Mouse (Mus musculus): ENCODE results near the gene Trp53inp2.

The Trp53inp2 gene

GRCm38 (mm10) chr2:155380261-155381059 lies at the start of gene Trp53inp2:
Gene Trp53inp2, plus strand, starts transcription at chr2:155381059.
- in situ Hi-C loops (cut with MboI, MseI), result no loop called here

- in situ Hi-C loops (cut with MboI, MseI), result no loop called here
Measured at GRCm38 (mm10) chr2:155331351-155331750, 49.5 kb upstream of the Trp53inp2 start.

- in situ Hi-C loops (cut with MboI, MseI), result no loop called here
Measured at GRCm38 (mm10) chr2:155333421-155333820, 47.4 kb upstream of the Trp53inp2 start.

- in situ Hi-C loops (cut with MboI, MseI), result no loop called here
Measured at GRCm38 (mm10) chr2:155335231-155335630, 45.6 kb upstream of the Trp53inp2 start.

GRCm38 (mm10) chr2:155336254-155336653 lies 44.6 kb upstream of the Trp53inp2 start:
- in situ Hi-C loops (cut with MboI, MseI), result no loop called here

DNA sequence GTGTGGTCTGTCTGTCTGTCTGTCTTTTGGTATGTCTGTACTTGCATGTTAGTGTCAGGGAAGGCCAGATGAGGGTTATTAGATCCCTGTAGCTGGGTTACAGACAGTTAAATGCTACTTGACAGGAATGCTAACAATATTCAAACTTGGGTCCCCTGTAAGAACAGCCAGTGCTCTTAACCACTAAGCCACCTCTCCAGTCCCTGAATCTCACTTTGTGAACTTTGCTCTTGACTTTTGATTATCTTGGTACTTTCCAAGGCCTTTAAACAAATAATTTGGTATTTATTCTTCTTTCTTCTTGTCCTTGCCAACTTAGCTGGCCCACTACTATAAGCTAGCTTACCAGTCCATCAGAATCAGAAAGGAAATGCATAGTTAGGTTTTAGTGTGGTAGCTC lies 40.7 kb upstream of the Trp53inp2 start:
- in situ Hi-C loops (cut with MboI, MseI), result no loop called here

DNA sequence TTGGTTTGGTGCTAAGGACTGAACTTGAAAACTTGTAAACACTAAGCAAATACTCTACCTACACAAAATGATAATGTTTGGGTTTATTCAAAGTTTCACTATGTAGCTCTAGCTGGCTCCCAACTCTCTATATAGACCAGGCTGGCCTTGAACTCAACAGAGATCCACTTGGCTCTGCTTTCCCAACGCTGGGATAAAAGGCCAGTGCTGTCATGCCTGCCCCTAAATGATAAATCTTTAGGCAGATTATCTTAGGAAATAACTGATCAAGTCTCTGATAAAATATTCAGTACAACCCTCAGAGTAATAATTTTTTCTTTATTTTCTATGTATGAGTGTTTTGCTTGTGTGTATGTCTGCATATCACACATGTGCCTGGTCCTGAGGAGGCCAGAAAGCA lies 34.2 kb upstream of the Trp53inp2 start:
- in situ Hi-C loops (cut with MboI, MseI), result no loop called here

GRCm38 (mm10) chr2:155354402-155354801 lies 26.5 kb upstream of the Trp53inp2 start:
- in situ Hi-C loops (cut with MboI, MseI), result no loop called here

DNA sequence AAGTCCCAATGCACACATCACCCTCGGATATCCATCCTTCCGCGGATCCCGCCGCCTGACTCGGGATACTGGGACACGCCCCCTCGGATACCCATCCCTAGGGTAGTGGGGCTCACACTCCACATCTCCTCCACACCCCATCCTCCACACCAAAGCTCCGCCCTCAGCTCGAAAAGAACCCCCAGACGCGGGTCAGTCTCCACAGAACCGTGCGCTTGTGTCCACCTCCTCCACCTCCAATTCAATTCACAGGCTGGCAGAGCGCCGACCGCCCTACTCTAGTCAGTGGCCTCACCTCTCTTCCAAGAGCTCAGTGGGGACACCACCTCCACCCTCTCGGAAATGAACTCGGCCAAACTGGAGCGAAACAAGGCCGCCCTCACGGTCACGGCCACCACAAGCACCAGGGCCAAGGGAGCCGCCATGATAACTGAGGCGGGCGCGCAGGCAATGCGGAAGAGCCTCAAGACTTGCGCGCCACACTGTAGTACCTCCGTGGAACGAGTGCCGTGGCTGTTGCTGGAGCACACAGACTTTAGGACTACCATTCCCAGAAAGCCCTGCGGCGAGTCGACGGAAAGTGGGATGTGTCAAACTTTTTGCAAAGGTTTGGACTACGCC lies 23.8 kb upstream of the Trp53inp2 start, which contains the start of gene Pigu:
TSS of gene Pigu (minus strand) at position 460 of the 621 bp plus-strand sequence.
- in situ Hi-C loops (cut with MboI, MseI), result no loop called here

GRCm38 (mm10) chr2:155357686-155358399 lies 23.0 kb upstream of the Trp53inp2 start:
- in situ Hi-C loops (cut with MboI, MseI), result no loop called here

GRCm38 (mm10) chr2:155367635-155368284 lies 13.1 kb upstream of the Trp53inp2 start:
- in situ Hi-C loops (cut with MboI, MseI), result no loop called here

GRCm38 (mm10) chr2:155369333-155369883 lies 11.5 kb upstream of the Trp53inp2 start:
- in situ Hi-C loops (cut with MboI, MseI), result no loop called here

GRCm38 (mm10) chr2:155372451-155372850 lies 8.4 kb upstream of the Trp53inp2 start:
- in situ Hi-C loops (cut with MboI, MseI), result no loop called here

DNA sequence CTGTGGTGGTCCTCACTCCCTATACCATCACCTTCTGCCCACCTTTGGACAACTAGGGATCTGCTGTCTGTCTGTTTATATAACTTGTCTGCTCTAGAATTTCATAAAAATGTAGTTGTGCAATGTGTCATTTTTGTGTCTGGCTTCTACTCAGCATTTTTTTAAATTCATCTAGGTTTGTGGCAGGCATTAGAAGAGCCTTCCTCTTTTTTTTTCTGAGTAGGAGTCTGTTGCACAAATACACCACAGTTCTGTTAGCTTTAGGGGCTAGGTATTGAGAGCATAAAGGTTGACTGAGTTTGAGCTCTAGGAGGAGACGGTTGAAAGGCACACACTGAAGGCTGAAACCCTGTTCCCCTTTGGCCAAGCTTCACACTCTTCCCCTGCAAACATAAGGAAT lies 7.6 kb upstream of the Trp53inp2 start:
- in situ Hi-C loops (cut with MboI, MseI), result no loop called here

- in situ Hi-C loops (cut with MboI, MseI), result no loop called here
Measured at GRCm38 (mm10) chr2:155373886-155374285, 7.0 kb upstream of the Trp53inp2 start.

DNA sequence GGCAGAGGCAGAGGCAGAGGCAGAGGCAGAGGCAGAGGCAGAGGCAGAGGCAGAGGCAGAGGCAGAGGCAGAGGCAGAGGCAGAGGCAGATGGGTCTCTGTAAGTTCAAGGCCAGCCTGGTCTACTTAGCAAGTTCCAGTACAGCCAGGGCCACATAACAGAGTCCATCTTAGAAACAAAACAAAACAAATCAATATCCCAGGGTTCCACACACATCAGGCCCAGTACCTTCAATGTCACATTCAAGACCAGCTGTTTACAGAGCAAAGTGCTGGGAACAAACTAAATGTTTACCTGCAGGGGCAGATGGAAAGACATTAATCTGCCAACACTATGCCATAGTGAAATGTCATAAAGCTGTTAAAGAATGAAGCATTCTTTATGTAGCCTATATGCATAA lies 6.3 kb upstream of the Trp53inp2 start:
- in situ Hi-C loops (cut with MboI, MseI), result no loop called here

DNA sequence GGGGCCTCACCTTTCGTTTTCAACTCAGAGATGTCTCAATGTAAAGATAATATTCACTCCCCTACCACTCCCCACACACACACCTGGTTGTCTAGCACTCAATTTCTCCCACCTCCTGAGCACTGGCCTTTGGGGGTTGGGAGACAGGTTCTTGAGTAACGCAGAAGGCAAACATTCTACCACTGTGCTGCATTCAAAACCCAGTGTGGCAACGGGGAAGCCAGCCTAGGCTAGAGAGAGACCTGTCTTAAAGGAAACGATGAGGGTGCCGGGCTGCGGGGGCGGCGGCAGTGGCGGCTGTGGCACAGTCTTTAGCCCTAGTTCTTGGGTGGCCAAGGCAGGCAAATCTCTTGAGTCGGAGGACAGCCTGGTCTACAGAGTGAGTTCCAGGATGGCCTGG lies 4.7 kb upstream of the Trp53inp2 start:
- in situ Hi-C loops (cut with MboI, MseI), result no loop called here

DNA sequence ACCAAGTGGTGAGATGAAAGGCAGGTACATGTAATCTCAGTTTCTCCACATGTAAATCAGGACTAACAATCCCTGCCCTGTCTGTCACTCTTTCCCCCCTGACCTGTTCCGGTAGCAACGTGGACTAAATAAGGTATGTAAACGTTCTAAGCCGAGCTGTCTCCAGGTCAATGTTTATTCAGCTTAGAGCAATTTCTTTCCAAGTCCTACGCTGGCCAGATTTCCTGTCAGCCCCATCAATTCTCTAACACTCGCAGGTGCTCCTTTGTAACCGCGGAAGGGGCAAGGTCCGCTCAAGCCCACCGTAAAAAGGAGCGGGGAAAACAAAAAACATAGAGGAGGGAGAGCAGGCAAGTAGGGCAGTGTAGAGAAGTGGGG lies 190 bp downstream of the Trp53inp2 start:
- in situ Hi-C loops (cut with MboI, MseI), result no loop called here

GRCm38 (mm10) chr2:155381643-155382331 lies 928 bp downstream of the Trp53inp2 start:
- in situ Hi-C loops (cut with MboI, MseI), result no loop called here

DNA sequence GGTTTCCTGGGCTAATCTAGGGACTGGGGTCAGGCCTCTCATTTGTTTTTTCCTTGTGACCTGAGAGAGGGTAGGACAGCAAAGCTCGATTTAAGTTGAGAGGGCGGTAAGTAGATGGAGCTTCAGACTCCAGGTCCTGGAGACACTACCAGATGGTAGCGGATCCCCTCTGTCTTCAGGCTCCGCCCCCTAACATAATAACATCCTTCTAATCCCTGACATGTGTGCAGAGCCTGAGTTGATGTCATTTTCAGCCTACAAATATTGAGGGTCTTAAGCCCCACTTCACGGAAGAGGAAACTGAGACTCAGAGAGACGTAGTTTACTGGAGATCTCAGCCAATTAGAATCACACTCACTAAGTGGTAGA lies 1.5 kb downstream of the Trp53inp2 start:
- in situ Hi-C loops (cut with MboI, MseI), result no loop called here

DNA sequence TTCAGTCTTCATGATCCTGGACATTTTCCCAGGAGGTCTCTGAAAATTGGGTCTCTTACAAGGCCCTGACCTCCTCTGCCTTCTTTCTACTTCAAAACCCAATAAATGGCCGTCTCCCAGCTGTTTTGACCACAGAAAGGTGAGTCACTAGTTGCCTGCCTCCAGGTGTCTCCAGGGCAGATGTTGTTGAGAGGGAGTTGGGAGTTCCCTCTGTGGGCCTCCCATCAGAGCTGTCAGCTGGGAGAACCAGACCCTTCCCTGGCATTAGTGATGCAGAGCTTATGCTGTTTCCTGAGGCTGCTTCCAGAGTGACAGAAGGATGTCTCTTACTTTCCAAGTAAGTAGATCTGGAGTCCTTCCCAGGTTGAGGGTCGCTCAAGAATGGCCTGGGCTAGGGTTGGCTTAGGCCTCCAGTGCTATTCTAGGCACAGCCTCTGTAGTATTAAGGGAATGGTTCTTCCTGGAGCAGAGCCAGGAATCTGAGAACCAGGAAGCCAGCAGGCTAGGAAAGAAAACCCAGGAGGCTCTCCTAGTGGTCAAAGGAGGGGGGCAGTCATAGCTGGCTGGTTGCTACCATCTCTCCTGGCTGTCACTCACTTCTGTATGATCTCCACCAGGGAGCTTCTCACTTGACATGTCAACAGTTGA lies 2.1 kb downstream of the Trp53inp2 start:
- in situ Hi-C loops (cut with MboI, MseI), result no loop called here
